Mouse (Mus musculus): ENCODE results near the gene Etnk1. TPM values are rescaled to one million over a fixed set of nuclear protein-coding genes. Genes with fewer than 3 reads are reported as not detected.

Gene Etnk1
- total RNA-seq, 2 experiments from 2014 or later: 16.1 to 20.3 TPM

Other genes with a start within 250 kb of the Etnk1 start
- gene St8sia1, start 202.8 kb upstream of the Etnk1 start, total RNA-seq (2021): under 1 TPM; 0.27 to 0.42 TPM
- 10 to 100 TPM; 16.6 to 20.8 TPM for gene C2cd5, start 67.1 kb upstream of the Etnk1 start, total RNA-seq (2021)

Data from gastrocnemius, postnatal 10 days (tissue).